Mouse (Mus musculus) E14TG2a.4 (cell line): ENCODE data around the gene Tmem164.

Experiments used
- H3K27me3 ChIP-seq: 2 replicates; pipeline ENCODE4 v1.6.1; 2014; ENCODE audit warnings: low read length, control low read depth; ENCODE audit not compliant: insufficient read depth
- H3K36me3 ChIP-seq: 2 replicates; pipeline ENCODE4 v1.6.1; 2014; ENCODE audit warnings: low read length, control low read depth; ENCODE audit not compliant: insufficient read depth
- H3K4me1 ChIP-seq: replicated peaks from 2 replicates; pipeline ENCODE4 v1.6.1; 2014; ENCODE audit warnings: low read depth, low read length, control low read depth
- H3K4me3 ChIP-seq: replicated peaks from 2 replicates; pipeline ENCODE4 v1.5.1; 2014; ENCODE audit warnings: mild to moderate bottlenecking, low read length
- H3K9me3 ChIP-seq: 2 replicates; pipeline ENCODE4 v1.6.1; 2014; ENCODE audit warnings: low read length, control low read depth
- CTCF ChIP-seq: conservative IDR thresholded peaks from 2 replicates; pipeline ENCODE4 v1.5.1; 2014; ENCODE audit warnings: low read length
- NANOG ChIP-seq: IDR thresholded peaks from 2 replicates; pipeline ENCODE4 v1.6.1; 2014; ENCODE audit warnings: borderline replicate concordance, low read length, mixed read lengths
- POU5F1 ChIP-seq: IDR thresholded peaks from 2 replicates; pipeline ENCODE4 v1.6.1; 2014; ENCODE audit warnings: low read length, borderline replicate concordance

The Tmem164 gene

DNA sequence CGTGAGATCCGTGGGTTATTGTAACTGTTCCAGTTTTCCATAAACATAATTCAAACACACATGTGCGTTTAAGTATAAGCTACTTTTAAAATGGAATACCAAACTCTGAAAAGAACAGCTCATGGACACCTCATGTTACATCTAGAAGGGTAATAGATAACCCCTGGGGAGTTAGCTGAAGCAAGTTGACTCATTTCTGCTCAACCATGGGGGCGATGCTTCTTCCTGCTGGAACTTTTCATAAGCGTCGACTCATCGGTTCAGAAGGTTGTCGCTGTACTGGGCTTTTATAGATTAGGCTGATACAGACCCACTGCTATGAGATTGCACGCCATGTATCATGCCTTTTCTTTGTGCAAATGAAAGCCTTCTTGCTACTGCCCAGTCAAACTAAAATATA is 166.8 kb downstream of the Tmem164 start:
- Histone ChIP-seq H3K27me3 (no peaks in the 10 kb centered on the region), H3K36me3 (no peaks in the 10 kb centered on the region), H3K4me3 (no peak overlapping the region), H3K4me1 (no peaks in the 10 kb centered on the region), H3K9me3 (no peaks in the 10 kb centered on the region)
- TF ChIP-seq POU5F1 (no peak), CTCF (no peak), NANOG (no peak)

DNA sequence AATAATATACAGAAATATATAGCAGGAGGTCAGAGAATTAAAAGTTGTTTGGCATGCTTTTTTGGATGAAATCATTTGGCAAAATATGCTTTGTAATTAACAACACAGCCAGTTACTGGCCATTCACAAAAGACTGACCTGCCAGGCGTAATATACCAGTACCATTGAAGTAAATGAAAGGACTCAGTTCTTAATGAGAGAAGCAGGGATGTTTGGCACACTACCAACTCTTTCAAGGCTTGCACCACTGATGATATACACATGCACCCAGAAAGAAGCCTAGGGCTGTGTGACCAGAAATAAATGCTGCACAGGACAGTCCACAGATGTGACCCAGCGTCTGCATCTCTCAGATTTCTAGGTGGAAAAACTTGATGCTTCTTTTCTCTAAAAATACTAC is 188.6 kb downstream of the Tmem164 start:
- TF ChIP-seq POU5F1, result no peak
- no peak for TF ChIP-seq NANOG
- no peak for TF ChIP-seq CTCF
- Histone ChIP-seq H3K27me3 (no peaks in the 10 kb centered on the region), H3K9me3 (no peaks in the 10 kb centered on the region), H3K36me3 (no peaks in the 10 kb centered on the region), H3K4me1 (no peaks in the 10 kb centered on the region), H3K4me3 (no peak overlapping the region)

DNA sequence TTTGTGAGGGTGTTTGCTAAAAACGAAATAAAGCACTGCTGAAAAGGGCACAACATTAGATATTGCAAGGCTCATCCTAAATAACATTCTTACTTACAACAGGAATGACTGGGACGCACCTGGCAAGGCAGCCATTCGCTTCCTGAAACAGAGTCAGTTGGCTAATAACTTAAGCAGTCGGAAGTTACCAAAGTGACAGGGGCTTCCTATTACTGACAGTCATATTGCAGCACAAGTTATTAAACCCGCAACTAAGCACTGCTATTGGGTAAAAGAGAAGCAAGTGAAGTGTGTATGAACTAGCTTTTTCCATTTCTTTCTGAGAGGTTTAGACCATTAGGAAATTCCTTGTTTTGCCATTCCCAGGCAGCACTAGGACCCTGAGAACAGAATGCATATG is 201.0 kb downstream of the Tmem164 start:
- H3K4me3 ChIP-seq, result no peak overlapping the region
- no peaks in the 10 kb centered on the region for H3K36me3 ChIP-seq
- no peaks in the 10 kb centered on the region for H3K27me3 ChIP-seq
- TF ChIP-seq CTCF (no peak), POU5F1 (no peak), NANOG (no peak)
- no peaks in the 10 kb centered on the region for H3K4me1 ChIP-seq
- H3K9me3 ChIP-seq, result no peaks in the 10 kb centered on the region

DNA sequence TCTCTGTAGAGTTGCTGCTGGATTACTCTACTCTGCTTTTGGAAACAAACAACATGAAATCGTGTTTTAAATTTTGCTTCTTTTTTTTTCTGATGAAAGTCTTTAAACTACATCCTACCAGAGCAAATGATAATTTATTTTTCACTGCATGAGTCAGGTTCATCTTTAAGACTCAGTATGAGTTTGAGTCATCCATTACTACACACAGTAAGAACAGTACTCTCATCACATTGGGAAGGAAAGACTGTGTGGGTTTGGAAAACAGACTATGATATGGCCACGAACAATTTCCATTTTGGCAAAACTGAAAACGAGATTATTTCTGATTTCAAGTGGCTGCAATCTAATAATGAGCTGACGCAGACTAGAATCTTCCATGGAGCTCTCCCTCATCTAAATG is 202.4 kb downstream of the Tmem164 start:
- no peaks in the 10 kb centered on the region for H3K36me3 ChIP-seq
- no peak overlapping the region for H3K4me3 ChIP-seq
- H3K9me3 ChIP-seq, result no peaks in the 10 kb centered on the region
- TF ChIP-seq CTCF (no peak), NANOG (no peak), POU5F1 (no peak)
- H3K27me3 ChIP-seq, result no peaks in the 10 kb centered on the region
- H3K4me1 ChIP-seq, result no peaks in the 10 kb centered on the region

DNA sequence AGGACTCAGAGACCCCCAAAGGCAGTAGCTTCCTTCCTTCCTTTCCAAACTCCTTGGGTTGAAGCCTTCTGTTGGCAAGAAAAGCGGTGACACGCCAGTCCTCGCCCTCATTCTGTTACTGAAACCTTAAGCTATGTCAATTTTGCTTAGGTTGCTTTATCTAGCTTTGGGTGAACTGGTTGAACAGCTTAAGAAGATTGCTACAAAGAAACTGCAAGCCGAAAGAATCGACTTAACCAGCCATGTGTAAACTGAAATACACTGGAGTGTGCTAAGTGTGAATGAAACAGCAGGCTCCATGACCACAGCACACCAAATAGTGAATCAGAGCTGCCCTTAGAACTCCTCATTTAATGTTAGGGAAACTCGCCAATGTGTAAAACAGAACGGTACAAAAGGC is 204.8 kb downstream of the Tmem164 start:
- Histone ChIP-seq H3K27me3 (no peaks in the 10 kb centered on the region), H3K36me3 (no peaks in the 10 kb centered on the region), H3K9me3 (no peaks in the 10 kb centered on the region), H3K4me1 (no peaks in the 10 kb centered on the region), H3K4me3 (no peak overlapping the region)
- no peak for TF ChIP-seq NANOG
